Mouse (Mus musculus): ENCODE results near the gene Msi2. TPM values are rescaled to one million over a fixed set of nuclear protein-coding genes. Genes with fewer than 3 reads are reported as not detected.
A peak's percentile ranks its signal among the peaks of the same experiment; 100 is the strongest.

The Msi2 gene
- polyA plus RNA-seq, 1 experiment from 2014 or later: 10.9 TPM

DNA sequence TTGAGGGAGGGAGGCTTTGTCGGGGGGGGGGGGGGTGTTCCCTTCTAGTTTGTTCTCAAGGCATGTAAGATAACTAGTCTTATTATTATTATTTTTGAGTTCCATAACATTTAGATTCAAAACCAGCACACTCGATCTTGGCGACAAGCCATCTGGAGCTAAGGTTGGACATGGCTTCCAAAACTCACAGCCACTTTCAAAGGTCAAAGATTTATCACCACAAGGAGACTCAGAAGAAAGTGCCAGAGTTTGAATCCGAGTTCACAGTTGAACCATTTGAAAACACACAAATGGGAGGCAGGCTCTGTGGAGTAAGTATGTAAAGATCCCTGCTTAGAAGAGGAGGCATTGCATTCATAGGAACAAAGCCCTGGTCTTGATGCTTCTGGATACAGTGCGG, 221.9 kb downstream of the Msi2 start:
- no peak overlapping the region for H3K4me2 ChIP-seq (replicated peaks)
- no peak for ATAC-seq
- H3K36me3 ChIP-seq: no peaks in the 10 kb centered on the region
- H3K4me1 ChIP-seq (replicated peaks): 0 out of 2 replicates have a peak, but pooled peaks cover 8% of the 10 kb centered on the region
- no peaks in the 10 kb centered on the region for H3K27me3 ChIP-seq (replicated peaks)
- WGBS: 80% methylated on average over 5 of the region's 5 CpGs
- no peaks in the 10 kb centered on the region for H3K9me3 ChIP-seq
- no peak overlapping the region for H3K27ac ChIP-seq
- H3K4me3 ChIP-seq (replicated peaks): no peak overlapping the region
- no peak overlapping the region for H3K9ac ChIP-seq

DNA sequence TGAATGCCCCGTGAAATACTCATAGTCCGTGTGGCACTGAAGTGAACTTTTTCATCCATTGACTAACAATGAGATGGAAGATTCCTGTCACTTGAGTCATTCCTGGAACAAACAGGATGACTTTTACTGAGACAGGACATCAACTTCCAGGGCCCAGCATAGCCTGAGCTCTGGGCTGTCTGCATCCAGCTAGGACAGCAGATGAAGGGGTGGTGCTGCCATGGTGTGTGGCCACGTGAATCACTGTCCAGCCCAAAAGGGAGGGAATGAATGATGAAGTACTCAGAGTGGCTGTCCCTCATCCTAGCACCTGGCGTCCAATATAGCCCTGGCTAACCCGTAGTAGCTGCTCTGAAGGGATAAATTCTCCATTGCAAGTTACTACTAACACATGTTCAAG, 222.6 kb downstream of the Msi2 start:
- Histone ChIP-seq H3K4me2 (replicated peaks) (no peak overlapping the region), H3K27ac (no peak overlapping the region), H3K9me3 (no peaks in the 10 kb centered on the region), H3K4me3 (replicated peaks) (no peak overlapping the region), H3K4me1 (replicated peaks) (0 out of 2 replicates have a peak, but pooled peaks cover 8% of the 10 kb centered on the region), H3K27me3 (replicated peaks) (no peaks in the 10 kb centered on the region), H3K36me3 (no peaks in the 10 kb centered on the region), H3K9ac (no peak overlapping the region)
- 84% methylated on average over 5 of the region's 5 CpGs for WGBS
- ATAC-seq: no peak

DNA sequence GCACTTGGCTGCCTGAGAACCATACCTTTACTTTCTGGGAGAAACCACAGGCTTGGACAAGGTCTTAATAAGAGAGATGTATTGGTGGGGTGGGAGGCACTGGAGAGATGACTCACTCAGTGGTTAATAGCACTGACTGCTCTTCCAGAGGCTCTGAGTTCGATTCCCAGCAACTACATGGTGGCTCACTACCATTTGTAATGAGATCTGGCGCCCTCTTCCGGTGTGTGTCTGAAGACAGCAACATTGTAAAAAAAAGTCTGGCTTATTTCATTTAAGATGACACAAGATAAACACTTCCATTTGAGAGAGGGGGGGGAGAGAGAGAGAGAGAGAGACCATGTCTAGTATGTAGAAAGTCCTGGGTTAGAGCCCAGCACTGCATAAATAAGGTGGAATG, 223.3 kb downstream of the Msi2 start:
- Histone ChIP-seq H3K36me3 (no peaks in the 10 kb centered on the region), H3K27ac (no peak overlapping the region), H3K4me1 (replicated peaks) (peaks cover 11% of the 10 kb centered on the region; the same call in 1 of the 2 replicates), H3K27me3 (replicated peaks) (no peaks in the 10 kb centered on the region), H3K9me3 (no peaks in the 10 kb centered on the region), H3K9ac (no peak overlapping the region), H3K4me2 (replicated peaks) (no peak overlapping the region), H3K4me3 (replicated peaks) (no peak overlapping the region)
- ATAC-seq: no peak
- 69% methylated on average over 3 of the region's 3 CpGs for WGBS

DNA sequence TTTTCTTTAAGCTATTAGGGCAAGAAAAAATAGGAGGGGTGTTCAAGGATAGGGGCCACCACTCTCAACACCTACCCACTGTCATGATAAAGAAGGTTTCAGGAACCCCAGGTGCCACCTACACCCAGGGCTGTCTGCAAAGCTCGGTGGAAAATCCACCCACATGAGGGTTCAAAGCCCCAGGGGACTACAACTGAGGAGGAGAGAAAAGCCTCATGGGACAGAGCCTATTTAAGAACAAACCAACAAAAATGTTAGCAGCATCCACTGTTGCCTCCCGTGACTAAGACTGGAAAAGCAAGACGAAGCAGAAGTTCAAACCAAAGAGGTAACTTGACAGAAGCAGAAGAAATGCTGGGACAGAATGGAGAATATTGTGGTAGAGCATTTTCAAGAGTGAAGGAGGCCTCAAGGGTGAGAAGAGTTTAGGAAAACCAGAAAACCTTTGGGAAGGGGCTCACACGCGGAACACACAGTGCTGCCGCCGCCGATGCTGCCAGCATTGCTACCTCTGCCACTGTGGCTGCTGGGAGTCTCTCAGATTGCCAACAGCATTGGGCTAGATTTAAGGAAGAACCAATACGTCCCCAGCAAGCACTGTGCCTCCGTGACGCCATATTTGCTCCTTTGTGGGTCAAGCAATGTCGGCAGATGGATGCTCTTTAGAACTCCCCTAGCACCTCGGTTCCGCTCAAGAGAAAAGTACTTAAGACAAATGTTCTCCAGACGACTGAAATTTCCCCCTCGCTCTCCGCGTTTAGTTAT, 224.3 kb downstream of the Msi2 start:
- Histone ChIP-seq H3K27me3 (replicated peaks) (no peaks in the 10 kb centered on the region), H3K4me1 (replicated peaks) (peaks cover 17% of the 10 kb centered on the region; the same call in 1 of the 2 replicates), H3K4me2 (replicated peaks) (no peak overlapping the region), H3K9me3 (no peaks in the 10 kb centered on the region), H3K4me3 (replicated peaks) (no peak overlapping the region), H3K36me3 (no peaks in the 10 kb centered on the region), H3K9ac (no peak overlapping the region), H3K27ac (no peak overlapping the region)
- WGBS: 78% methylated on average over 18 of the region's 18 CpGs
- no peak for ATAC-seq

DNA sequence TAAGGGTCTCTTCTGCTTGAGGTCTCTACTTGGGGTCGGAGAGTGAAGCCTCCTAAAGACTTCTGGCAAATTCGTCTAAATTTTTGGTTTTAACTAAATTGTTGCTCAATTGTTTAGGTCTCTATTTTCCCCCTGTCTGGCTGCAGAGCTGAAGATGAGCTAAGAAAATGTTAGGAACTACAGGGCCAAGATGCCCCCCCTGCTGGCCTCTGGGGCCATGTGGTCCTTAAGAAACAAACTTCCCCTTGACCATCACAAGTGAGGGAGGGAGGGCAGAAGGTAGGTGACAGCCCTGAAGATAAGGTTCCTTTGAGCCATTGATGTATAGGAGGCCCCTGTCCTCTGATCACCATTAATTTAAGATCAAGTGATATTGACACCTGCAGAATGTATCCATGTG, 225.7 kb downstream of the Msi2 start:
- no peak for ATAC-seq
- Histone ChIP-seq H3K9me3 (no peaks in the 10 kb centered on the region), H3K4me2 (replicated peaks) (no peak overlapping the region), H3K4me1 (replicated peaks) (peaks cover 13% of the 10 kb centered on the region; the same call in 1 of the 2 replicates), H3K27me3 (replicated peaks) (no peaks in the 10 kb centered on the region), H3K9ac (no peak overlapping the region), H3K4me3 (replicated peaks) (no peak overlapping the region), H3K27ac (no peak overlapping the region), H3K36me3 (no peaks in the 10 kb centered on the region)
- 81% methylated on average over 2 of the region's 2 CpGs for WGBS

DNA sequence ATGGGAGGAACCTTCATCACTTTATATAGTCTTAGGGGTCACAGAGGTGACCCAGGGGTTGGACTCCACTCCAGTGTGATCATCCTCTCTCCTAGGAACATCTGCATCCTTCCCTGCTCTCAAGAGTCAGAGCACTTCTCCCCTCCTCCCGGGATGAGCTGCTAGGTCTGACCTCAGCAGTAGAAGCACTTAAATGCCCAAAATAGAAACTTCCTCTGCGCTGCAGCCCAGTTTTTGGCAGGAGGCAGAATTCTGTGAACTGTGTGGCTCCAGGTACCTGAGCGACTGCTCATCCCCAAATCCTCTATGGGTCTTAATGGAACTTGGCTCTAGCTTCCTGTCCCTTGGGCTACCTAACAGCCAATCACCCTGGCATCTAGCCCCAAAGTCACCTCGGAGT, 228.3 kb downstream of the Msi2 start:
- Histone ChIP-seq H3K4me2 (replicated peaks) (no peak overlapping the region), H3K27me3 (replicated peaks) (no peaks in the 10 kb centered on the region), H3K4me3 (replicated peaks) (no peak overlapping the region), H3K9me3 (no peaks in the 10 kb centered on the region), H3K4me1 (replicated peaks) (peaks cover 23% of the 10 kb centered on the region), H3K27ac (no peak overlapping the region), H3K36me3 (no peaks in the 10 kb centered on the region), H3K9ac (no peak overlapping the region)
- 51% methylated on average over 4 of the region's 4 CpGs for WGBS
- no peak for ATAC-seq

DNA sequence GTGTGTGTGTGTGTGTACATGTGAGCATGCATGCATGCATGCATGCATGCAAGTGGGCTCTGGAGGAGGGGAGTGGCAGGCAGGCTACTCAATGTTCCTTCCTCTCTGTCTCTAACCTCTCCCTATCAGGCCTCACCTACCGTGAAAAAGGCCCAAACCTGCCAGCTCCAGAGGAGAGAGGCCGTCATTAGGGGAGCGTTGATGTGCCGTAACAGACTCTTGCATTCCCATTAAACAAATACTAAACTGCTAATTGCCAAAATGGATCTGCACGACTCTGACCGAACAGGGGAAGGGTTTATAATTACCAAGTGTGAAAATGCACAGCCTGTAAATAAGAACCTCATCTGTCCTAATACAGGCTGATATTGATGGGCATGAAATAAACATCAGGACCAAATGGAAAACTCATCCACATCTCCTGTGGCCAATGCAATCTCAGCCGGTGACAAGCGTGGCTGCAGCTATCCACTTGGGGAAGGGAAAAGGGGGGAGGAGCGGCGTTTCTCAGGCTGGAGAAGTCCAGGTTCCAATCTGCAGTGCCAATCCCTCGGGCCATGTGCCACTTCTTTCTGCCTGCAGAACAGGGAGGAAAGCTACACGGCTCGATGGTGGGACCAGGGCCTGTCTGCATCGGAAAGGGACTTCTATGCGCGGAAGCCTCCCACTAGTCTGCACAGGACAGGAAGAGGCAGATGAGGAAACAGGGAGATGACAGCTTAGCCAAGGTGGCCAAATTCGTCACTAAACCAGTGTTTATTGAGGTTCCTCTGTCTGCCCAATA, 229.2 kb downstream of the Msi2 start:
- H3K4me3 ChIP-seq (replicated peaks): no peak overlapping the region
- no peak overlapping the region for H3K27ac ChIP-seq
- WGBS: 83% methylated on average over 17 of the region's 17 CpGs
- ATAC-seq: no peak
- H3K9ac ChIP-seq: no peak overlapping the region
- H3K4me2 ChIP-seq (replicated peaks): no peak overlapping the region
- H3K36me3 ChIP-seq: no peaks in the 10 kb centered on the region
- no peaks in the 10 kb centered on the region for H3K9me3 ChIP-seq
- H3K27me3 ChIP-seq (replicated peaks): no peaks in the 10 kb centered on the region
- peaks cover 23% of the 10 kb centered on the region for H3K4me1 ChIP-seq (replicated peaks)

DNA sequence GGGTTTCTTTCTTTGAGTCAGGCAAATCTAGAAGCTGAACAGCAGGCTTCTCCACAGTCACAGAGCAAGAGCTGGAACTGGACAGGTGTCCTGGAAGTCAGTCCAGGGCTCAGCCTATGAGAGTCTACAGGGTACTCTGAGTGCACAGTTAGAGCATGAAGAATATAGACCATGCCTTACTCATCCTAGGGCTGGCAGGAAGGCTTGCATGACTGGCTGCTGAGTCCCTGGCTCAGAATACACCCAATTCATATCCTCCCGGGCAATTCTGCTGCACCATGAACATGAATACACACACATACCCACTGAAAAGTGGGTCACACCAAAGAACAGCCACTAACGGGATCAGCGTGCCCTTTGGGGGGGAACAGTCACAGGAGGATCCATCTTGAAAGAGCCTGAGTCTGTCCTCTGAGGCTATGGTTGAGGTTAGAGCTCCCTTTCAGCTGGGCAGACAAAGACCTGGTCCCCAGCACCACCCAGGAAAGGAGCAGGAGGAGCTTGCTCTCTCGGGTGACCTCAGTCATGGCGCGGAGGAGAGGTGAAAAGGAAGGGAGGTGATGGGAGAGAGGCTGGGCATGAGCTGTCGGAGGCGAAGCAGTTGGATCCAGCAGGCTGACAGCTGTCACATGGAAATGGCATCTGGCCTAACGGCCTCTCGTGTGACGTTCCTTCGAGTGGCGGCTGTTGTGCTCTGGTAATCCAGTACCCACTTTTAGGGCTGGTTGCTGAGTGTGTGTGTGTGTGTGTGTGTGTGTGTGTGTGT, 230.0 kb downstream of the Msi2 start:
- no peak overlapping the region for H3K27ac ChIP-seq
- no peaks in the 10 kb centered on the region for H3K36me3 ChIP-seq
- H3K9me3 ChIP-seq: no peaks in the 10 kb centered on the region
- no peak overlapping the region for H3K4me3 ChIP-seq (replicated peaks)
- H3K9ac ChIP-seq: no peak overlapping the region
- ATAC-seq: no peak
- H3K27me3 ChIP-seq (replicated peaks): no peaks in the 10 kb centered on the region
- H3K4me1 ChIP-seq (replicated peaks): peaks cover 23% of the 10 kb centered on the region
- H3K4me2 ChIP-seq (replicated peaks): no peak overlapping the region
- WGBS: 90% methylated on average over 13 of the region's 13 CpGs

DNA sequence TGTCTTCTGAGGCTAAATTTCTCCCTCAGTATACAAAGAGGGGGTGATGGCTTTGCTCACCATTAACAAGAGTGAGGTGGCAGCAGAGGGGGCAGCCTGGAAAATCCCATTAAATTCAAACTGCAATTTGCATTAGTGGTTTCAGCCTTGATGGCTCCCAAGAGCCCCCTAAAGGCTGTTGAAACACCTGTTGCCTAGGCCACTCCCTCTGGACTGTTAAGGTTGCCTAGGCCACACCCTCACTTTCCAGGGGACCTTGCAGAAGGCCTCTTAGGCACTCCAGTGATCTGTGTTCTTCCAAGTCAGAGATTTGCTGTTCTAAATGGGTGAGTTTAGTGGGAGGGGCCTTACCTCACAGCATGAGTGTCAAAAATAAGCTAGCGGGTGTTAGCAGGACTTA, 232.3 kb downstream of the Msi2 start:
- peak; percentile 45; the same call in 1 of the 2 replicates for ATAC-seq
- Histone ChIP-seq H3K4me1 (replicated peaks) (peaks cover 33% of the 10 kb centered on the region), H3K27ac (no peak overlapping the region), H3K36me3 (no peaks in the 10 kb centered on the region), H3K4me3 (replicated peaks) (no peak overlapping the region), H3K27me3 (replicated peaks) (no peaks in the 10 kb centered on the region), H3K4me2 (replicated peaks) (no peak overlapping the region), H3K9ac (no peak overlapping the region), H3K9me3 (no peaks in the 10 kb centered on the region)
- 82% methylated on average over 1 of the region's 1 CpGs for WGBS

DNA sequence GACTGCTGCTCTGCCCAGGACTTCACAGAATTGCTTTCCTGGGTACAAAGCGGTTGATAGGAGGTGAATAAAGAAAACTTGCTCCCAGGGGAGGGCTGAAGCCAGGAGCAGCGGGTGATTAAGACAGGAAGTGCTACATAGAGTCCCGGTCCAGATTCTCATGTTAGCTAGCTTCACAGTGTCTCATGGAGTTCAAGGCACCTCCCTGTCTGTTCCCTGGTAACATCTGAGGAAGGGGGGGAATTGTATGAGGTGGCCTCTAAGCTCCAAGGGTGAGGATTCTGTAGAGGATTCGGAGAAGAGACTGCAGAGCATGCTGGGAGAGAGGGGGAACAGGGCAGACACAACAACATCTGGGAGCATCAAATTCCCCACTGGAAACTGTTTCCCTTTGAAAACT, 233.2 kb downstream of the Msi2 start:
- no peak for ATAC-seq
- Histone ChIP-seq H3K4me1 (replicated peaks) (peaks cover 32% of the 10 kb centered on the region), H3K4me3 (replicated peaks) (no peak overlapping the region), H3K27ac (peak overlapping the region; percentile 13; the same call in 1 of the 2 replicates), H3K27me3 (replicated peaks) (no peaks in the 10 kb centered on the region), H3K4me2 (replicated peaks) (no peak overlapping the region), H3K9ac (no peak overlapping the region), H3K36me3 (no peaks in the 10 kb centered on the region), H3K9me3 (no peaks in the 10 kb centered on the region)
- WGBS: 53% methylated on average over 4 of the region's 4 CpGs

DNA sequence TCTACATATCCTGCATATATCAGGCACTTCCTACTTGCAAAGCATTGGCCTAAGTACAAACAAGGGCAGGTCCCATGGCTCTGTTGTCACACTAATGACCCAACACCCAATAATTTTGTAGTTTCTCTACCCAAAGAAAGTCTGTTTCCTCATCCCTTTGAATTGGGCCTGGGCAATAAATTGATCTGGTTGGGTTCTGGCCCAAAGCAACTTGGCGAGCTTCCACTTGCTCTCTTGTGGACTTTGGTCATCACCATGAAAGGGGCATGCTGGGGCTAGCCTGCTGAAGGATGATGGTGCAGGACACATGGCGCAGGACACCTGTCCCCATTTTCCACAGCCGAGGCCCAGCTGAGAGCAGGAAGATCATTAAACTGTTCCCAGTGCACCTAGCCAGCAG, 234.3 kb downstream of the Msi2 start:
- Histone ChIP-seq H3K27ac (no peak overlapping the region), H3K27me3 (replicated peaks) (no peaks in the 10 kb centered on the region), H3K9ac (no peak overlapping the region), H3K4me3 (replicated peaks) (no peak overlapping the region), H3K4me2 (replicated peaks) (no peak overlapping the region), H3K4me1 (replicated peaks) (peaks cover 28% of the 10 kb centered on the region), H3K36me3 (no peaks in the 10 kb centered on the region), H3K9me3 (no peaks in the 10 kb centered on the region)
- WGBS: 92% methylated on average over 3 of the region's 3 CpGs
- no peak for ATAC-seq

DNA sequence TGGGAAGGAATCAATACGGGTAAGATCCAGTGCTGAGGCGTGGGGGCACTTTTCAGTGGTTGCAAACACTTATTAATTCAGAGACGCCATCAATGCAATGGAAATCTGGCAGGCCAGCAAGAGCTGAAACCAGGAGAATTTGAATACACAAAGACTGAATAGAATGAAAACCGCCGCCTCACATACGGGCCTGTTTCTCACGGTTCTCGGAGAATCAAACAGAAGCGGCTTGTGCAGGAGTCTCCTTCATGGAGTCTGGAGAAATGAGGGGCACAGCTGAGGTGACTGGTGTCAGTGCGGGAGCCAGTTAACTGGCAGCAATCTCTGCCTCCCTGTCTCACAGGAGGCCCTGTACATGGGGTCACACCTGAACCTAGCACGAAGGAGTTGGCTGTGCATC, 235.7 kb downstream of the Msi2 start:
- Histone ChIP-seq H3K9ac (no peak overlapping the region), H3K27me3 (replicated peaks) (no peaks in the 10 kb centered on the region), H3K9me3 (no peaks in the 10 kb centered on the region), H3K4me1 (replicated peaks) (peaks cover 28% of the 10 kb centered on the region), H3K4me3 (replicated peaks) (no peak overlapping the region), H3K4me2 (replicated peaks) (no peak overlapping the region), H3K27ac (no peak overlapping the region; the same call in none of the 2 replicates), H3K36me3 (no peaks in the 10 kb centered on the region)
- 62% methylated on average over 11 of the region's 11 CpGs for WGBS
- no peak for ATAC-seq
